Mouse (Mus musculus): ENCODE measurements around the gene Mcpt2.
"Not testable (repeated sequence)": the region's sequence is repeated elsewhere in the genome, so short reads cannot be mapped to it uniquely, and the experiment has no call there.

Gene Mcpt2

DNA sequence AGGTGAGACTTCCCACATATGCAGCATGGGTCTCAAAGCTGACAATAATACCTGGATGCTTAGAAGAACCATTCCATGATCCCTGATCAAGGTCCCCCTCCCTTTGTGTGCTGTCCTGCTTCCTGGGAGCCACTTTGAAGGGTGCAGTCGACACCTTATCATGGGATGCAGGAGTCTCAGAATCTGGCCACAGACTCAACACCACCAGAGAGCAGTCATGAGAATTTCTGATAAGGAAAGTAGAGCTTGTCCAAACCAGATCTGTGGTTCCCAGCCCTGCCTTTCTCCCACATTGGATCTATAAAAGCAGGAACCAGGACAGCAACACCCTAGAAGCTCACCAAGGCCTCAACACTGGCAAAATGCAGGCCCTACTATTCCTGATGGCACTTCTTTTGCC is at the start of gene Mcpt2:
TSS of gene Mcpt2 (plus strand) at position 250 of the 400 bp plus-strand sequence.
- not testable (repeated sequence) for DNase-seq

DNA sequence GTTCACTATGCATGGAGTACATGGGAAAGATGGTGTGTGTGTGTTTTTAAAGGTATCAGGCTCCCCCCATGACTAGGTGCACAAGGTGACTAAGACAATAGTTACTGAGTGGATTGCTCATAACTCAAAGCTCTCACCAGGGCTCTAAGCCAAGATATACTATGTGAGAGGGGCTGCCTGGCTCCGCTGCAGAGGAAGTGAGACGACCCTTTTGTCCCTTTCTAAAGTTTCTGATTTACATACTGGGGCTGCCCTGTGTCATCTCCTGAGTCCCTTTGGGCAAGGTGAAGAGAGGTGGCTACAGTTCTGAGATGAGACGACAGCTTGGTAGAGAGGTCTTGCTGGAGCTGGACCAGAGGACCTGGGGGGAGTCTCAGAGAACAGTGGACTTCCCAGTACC is 28.7 kb upstream of the Mcpt2 start:
- no peak for DNase-seq

DNA sequence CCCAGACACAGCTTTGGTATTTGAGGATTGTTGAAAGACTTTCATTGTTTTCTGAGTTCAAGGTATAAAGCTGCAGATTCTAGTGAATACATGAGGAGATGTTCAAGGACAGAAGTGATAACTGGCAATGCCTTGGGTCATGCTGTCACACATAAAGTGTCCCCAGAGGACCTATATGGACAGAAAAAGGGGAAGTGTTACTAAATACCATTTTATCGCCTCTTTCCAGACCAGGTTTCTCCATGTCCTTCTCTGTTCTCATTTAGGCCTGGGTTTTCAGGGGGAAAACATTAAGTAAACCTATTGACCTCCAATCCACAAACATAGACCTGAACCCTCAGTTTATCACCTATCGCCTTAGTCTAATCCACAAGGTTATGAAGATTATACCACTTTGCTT is 27.9 kb upstream of the Mcpt2 start:
- DNase-seq: no peak

DNA sequence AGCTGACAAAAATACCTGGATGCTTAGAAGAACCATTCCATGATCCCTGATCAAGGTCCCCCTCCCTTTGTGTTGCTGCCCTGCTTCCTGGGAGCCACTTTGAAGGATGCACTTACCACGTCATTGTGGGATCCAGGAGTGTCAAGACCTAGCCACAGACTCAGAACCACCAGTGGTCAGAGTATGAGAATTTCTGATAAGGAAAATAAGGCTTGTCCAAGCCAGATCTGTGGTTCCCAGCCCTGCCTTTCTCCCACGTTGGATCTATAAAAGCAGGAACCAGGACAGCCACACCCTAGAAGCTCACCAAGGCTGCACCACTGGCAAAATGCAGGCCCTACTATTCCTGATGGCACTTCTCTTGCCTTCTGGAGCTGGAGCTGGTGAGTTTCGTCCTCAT is 24.2 kb upstream of the Mcpt2 start, which contains the start of gene Mcpt1:
TSS of gene Mcpt1 (plus strand) at position 301 of the 400 bp plus-strand sequence.
- not testable (repeated sequence) for DNase-seq

DNA sequence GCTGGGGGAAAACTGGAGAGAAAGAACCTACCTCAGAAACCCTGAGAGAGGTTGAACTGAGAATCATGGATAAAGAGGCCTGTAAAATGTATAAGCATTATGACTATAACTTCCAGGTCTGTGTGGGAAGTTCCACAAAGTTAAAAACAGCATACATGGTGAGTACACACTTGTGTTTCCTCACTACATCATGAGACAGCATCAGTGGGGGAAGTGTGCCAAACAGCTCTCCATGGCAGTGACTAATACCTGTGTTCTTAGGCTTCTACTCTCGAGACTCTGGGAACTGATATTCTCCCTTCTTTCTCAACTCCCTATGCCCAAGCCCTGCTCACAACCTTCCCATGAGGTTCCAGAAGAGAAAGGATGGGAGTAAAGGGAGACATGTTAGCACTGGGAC is 22.4 kb upstream of the Mcpt2 start:
- no peak for DNase-seq

DNA sequence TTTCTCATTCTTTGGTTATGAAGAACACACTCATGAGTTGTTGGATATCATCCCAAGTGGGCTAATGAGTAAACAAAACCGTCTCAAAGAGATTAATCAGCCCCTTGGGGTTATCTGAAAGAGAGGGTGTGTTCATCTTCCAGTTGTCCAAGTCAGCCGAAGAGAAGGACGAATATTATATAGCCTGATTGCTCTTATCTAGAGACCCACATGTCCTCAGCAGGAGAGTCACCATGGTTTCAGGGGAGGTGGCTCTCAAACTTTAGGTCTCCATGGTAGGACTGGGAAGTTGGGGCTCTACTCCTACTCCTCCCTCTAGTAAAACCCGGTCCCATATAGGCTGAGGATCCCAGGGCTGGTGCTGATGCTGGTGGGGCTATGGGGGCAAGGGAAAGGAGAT is 20.5 kb upstream of the Mcpt2 start:
- not testable (repeated sequence) for DNase-seq

DNA sequence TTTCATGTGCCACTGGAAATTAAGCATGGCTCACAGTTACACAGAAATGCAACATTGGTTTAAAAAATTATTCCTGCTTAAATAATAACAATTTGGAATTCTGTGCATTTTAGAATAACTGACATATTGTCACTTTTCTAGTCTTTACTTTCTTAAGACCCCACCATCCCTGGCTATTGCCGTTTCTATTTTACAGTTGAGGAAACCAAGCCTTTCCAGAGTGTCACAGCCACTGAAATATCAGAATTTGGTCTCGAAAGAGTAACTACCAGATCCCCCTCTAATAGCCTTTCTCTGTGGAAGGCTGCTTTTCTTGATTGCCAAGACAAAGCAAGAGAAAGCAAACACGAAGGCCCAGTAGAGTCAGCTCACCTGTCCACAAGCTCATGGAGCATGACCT is 11.4 kb upstream of the Mcpt2 start, which contains the start of gene Mcpt9:
TSS of gene Mcpt9 (minus strand) at position 101 of the 400 bp plus-strand sequence.
- DNase-seq: not testable (repeated sequence)

DNA sequence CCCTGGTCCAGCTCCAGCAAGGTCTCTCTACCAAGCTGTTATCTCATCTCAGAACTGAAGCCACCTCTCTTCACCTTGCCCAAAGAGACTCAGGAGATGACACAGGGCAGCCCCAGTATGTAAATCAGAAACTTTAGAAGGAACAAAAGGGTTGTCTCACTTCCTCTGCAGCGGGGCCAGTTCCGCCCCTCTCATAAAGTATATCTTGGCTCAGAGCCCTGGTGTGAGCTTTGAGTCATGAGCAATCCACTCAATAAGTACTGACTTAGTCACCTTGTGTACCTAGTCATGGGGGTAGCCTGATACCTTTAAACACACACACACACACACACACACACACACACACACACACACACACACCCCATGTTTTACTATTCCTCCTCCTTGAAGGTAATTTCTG is 7.4 kb upstream of the Mcpt2 start:
- DNase-seq: no peak

DNA sequence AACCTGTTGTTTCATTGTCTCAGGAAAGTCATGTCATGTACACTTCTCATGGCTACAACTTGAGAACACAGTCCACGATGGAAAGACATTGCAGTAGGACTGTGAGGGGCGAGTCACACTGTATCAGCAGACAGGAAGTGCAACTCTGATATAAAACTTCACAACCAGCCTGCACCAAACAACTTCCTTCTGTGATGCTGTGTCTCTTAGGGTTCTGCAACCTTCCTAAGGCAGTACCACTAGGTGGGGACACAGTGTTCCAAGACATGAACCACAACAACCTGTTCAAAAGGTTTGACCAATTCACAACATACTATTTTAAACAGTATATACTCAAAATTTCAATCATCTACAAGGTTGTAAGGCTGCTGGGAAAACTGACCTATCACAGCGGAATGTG is 13.6 kb downstream of the Mcpt2 start:
- no peak for DNase-seq

DNA sequence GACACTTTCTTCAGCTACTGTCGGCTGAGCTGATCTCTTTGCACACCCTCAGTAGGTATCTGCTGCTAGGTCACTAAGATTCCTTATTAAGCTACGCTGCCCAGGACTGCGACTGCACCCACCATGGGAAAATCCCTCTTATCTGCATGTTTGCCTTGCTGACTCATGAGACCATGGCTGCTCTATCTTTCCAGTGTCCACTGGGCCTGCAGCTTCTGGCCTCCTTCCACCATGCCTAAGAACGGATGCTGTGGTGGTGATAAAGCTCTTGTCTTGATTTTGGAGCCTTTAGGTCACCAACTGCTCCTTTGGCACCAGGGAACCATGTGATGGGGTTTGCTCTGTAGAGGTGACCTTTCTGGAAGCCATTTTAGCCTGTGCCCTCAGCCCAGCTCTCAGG is 15.9 kb downstream of the Mcpt2 start:
- DNase-seq: no peak

DNA sequence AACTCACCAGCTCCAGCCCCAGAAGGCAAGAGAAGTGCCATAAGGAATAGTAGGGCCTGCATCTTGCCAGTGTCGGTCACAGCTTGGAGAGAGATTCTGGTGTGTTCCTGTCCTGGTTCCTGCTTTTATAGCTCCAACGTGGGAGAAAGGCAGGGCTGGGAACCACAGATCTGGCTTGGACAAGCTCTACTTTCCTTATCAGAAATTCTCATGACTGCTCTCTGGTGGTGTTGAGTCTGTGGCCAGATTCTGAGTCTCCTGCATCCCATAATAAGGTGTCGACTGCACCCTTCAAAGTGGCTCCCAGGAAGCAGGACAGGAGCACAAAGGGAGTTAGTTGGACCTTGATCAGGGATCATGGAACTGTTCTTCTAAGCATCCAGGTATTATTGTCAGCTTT is 20.4 kb downstream of the Mcpt2 start, which contains the start of gene Mcpt4:
TSS of gene Mcpt4 (minus strand) at position 101 of the 400 bp plus-strand sequence.
- not testable (repeated sequence) for DNase-seq

DNA sequence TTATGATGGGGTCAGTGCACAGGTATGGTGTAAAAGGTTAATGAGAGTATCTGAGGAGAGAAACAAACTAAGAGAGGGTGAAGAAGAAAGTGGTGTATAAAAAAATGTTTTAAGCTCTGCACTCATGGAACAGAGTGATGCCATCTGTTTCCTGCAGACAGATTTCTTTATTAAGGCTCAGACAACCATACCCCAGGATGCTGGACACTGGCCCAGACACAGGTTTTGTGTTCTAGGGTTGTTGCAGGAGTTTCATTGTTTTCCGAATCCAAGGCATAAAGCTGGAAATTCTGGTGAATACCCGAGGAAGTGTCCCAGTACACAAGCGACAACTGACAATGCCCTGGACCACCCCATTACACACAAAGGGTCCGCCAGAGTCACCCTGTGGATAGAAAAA is 40.2 kb downstream of the Mcpt2 start:
- no peak for DNase-seq

DNA sequence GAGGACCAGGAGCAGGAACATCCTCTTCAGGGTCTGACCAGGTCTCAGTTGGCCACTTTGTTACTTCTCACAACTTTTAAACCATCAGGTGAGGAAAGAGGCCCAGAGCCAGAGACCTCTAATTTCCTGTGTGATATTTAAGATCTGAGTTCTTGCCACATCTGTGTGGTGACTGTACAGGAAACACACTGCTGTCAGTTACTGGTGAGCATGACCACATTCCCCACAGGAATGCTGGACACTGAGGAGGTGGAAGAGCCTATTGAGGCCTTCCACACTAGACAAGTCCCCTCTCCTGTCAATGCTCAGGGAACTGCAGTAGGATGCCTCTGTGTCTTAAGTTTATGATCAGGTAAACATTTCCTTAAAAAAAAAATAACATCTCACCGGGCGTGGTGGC is 43.3 kb downstream of the Mcpt2 start, which contains the start of gene Mcpt8:
TSS of gene Mcpt8 (minus strand) at position 107 of the 400 bp plus-strand sequence.
- DNase-seq: no peak

DNA sequence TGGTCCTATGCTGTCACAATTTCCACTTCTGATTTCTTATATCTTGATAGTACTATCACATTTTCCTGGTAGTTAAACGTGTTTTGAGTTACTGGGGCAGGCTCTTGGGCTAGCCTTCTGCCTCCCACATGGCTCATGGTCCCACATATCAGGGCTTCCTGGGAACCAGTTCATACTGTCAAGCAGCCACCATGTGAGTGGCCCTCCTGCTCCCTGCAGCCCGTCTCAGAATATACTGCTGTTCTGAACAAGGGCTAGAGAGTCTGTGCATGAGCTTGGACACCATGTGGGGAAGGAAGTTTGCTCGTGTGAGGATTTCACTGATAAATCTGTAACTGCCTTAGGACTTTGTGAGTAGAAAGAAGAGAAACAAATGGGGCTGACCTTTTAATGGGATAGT is 44.9 kb downstream of the Mcpt2 start:
- no peak for DNase-seq

DNA sequence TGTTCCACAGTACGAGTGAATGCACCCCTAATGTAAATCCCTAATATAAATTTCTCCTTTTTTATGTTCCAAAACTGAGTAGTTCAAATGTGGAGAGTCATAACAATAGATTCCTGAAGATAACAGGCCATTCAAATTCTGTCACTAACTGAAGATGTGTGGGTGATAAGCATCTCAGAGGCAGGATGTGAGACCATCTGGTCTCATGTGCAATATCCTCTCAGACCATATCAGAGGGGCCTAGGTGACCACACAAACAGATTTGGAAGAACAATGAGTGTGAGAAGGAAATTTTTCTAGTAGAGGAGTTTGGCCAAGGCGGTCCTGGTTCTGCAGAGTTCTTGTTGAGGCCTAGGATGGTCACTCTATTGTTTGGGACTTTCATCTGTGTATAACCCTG is 51.5 kb downstream of the Mcpt2 start:
- DNase-seq: no peak
